Comparison of ENCODE assay signal across 19 mouse cellular contexts in the genomic region with DNA sequence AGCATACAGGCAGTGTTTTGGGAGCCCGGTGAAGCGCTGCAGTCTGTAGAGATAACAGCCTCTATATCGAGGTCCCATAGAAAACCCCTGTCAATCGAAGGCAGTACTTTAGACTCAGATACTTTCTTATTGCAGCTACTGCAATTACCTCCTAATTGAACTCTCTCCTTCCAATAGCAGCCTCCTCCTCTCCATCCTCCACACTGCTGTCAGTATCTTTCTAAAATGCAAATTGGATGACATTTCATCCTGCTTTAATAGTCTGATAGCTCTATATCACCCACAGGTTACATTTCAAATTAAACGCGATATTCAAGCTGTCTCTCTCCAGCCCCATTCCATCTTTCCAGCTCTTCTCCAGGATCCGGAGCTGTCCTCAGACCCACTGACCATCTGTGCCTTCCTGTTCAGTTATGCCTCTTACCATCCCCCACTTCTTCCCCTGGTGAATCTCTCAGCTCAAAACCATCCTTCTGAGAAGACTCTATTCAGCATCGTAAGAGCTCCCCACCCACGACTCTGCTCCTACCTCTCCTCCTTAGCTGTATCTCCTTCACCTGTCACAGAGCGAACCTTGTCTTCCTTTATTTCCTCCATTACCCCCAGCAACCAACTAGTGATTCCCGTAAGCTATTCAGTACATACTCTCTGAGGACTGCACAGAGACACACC.
DNase-seq lines count a peak whose midpoint lies in the region; ATAC-seq and TF ChIP-seq lines count a peak whose summit lies in the region.
"Had no signal": no experiment of that assay in that cellular context is flagged by ENCODE, and none has a peak within 500 bp of the region (broad histone marks: within the 10 kb centered on the region; RNA-seq: fewer than 3 reads in every experiment).

No protein-coding gene starts in this region.

- whole genome bisulfite sequencing in hindbrain, embryonic 11.5 days = 84% methylated on average over 11 of the region's 11 CpGs
- 86% methylated on average over 11 of the region's 11 CpGs for WGBS in hindbrain, embryonic 10.5 days
- WGBS in kidney, adult 2 months = 69% methylated on average over 11 of the region's 11 CpGs

- peak; percentile 24 for DNase-seq in cerebellum, adult 11-12 months
- no peak for DNase-seq in cerebellum, adult 11 months
- no peak for DNase-seq in hindbrain, embryonic 11.5 days (ENCODE audit: low spot score)
- no peak for DNase-seq in hindbrain, embryonic 10.5 days (ENCODE audit: low spot score)
- peak; percentile 81 for DNase-seq in brain, adult 2 months (ENCODE audit: low read depth, low spot score)
- DNase-seq in cerebellum, postnatal 10 days = peak; percentile 50 to 65
- DNase-seq in kidney, postnatal 4 days = no peak
- no peak for DNase-seq in kidney, adult 2 months
- DNase-seq: adrenal gland, postnatal 10 days; heart, adult 2 months; kidney, adult 18-20 months; kidney, postnatal 10 days; right cerebral cortex, adult 18-20 months had no signal

- TF ChIP-seq CTCF in kidney, adult 2 months (conservative IDR thresholded peaks at IDR 0.05; ENCODE audit: insufficient read depth, insufficient read length, low read depth, low read length) = no peak

- H3K4me1 ChIP-seq in hindbrain, embryonic 11.5 days (replicated peaks; ENCODE audit: control insufficient read depth, insufficient read depth, low read length) = no peaks in the 10 kb centered on the region
- H3K4me1 ChIP-seq in hindbrain, embryonic 10.5 days (replicated peaks) = 0 out of 2 replicates have a peak, but pooled peaks cover 5% of the 10 kb centered on the region
- no peaks in the 10 kb centered on the region for H3K4me1 ChIP-seq in kidney, adult 2 months (ENCODE audit: control insufficient read depth, insufficient read depth, low read length)
- H3K4me1 ChIP-seq: limb, embryonic 15.5 days; liver, embryonic 15.5 days; midbrain, embryonic 12.5 days had no signal

- no peak overlapping the region for H3K4me2 ChIP-seq in hindbrain, embryonic 11.5 days (replicated peaks; ENCODE audit: low read depth, low read length)
- H3K4me2 ChIP-seq: limb, embryonic 15.5 days; liver, embryonic 15.5 days; midbrain, embryonic 12.5 days had no signal

- H3K9me3 ChIP-seq in hindbrain, embryonic 11.5 days (ENCODE audit: control insufficient read depth, low read length) = no peaks in the 10 kb centered on the region
- peaks cover 21% of the 10 kb centered on the region for H3K9me3 ChIP-seq in hindbrain, embryonic 10.5 days
- H3K9me3 ChIP-seq: limb, embryonic 15.5 days; liver, embryonic 15.5 days had no signal

- peak; percentile 30; the same call in 1 of the 2 replicates for ATAC-seq in hindbrain, embryonic 11.5 days (ENCODE audit: low FRiP score)
- ATAC-seq: CD4-positive, CD25-positive, alpha-beta regulatory T cell, adult 4 months; Patski had no signal

- TF ChIP-seq POLR2A in kidney, adult 2 months (IDR thresholded peaks at IDR 0.05; ENCODE audit: low read depth, low read length) = no peak

- H3K36me3 ChIP-seq in hindbrain, embryonic 11.5 days (ENCODE audit: control insufficient read depth, insufficient read depth, low read length) = no peaks in the 10 kb centered on the region
- H3K36me3 ChIP-seq in hindbrain, embryonic 10.5 days = no peaks in the 10 kb centered on the region
- H3K36me3 ChIP-seq in kidney, adult 2 months (ENCODE audit: control insufficient read depth, insufficient read depth, low read length) = no peaks in the 10 kb centered on the region
- H3K36me3 ChIP-seq: limb, embryonic 15.5 days; liver, embryonic 15.5 days; midbrain, embryonic 12.5 days had no signal

- no peak overlapping the region for H3K27ac ChIP-seq in hindbrain, embryonic 11.5 days (ENCODE audit: low read depth, low read length)
- H3K27ac ChIP-seq in hindbrain, embryonic 10.5 days = no peak overlapping the region
- no peak overlapping the region for H3K27ac ChIP-seq in kidney, adult 2 months (ENCODE audit: insufficient read depth, low read depth, low read length)
- H3K27ac ChIP-seq: heart, adult 2 months; limb, embryonic 15.5 days; liver, embryonic 15.5 days; midbrain, embryonic 12.5 days had no signal

- no peak overlapping the region for H3K4me3 ChIP-seq in hindbrain, embryonic 11.5 days (ENCODE audit: low read depth, low read length)
- H3K4me3 ChIP-seq in hindbrain, embryonic 10.5 days = no peak overlapping the region
- H3K4me3 ChIP-seq in kidney, adult 2 months (ENCODE audit: insufficient read depth, low read depth, low read length) = no peak overlapping the region
- H3K4me3 ChIP-seq: heart, adult 2 months; limb, embryonic 15.5 days; liver, embryonic 15.5 days; midbrain, embryonic 12.5 days; myocyte had no signal

- H3K27me3 ChIP-seq in hindbrain, embryonic 11.5 days (ENCODE audit: control insufficient read depth, insufficient read depth, low read length) = no peaks in the 10 kb centered on the region
- H3K27me3 ChIP-seq in hindbrain, embryonic 10.5 days (ENCODE audit: insufficient read depth, poor library complexity, severe bottlenecking) = no peaks in the 10 kb centered on the region
- no peaks in the 10 kb centered on the region for H3K27me3 ChIP-seq in kidney, adult 2 months (replicated peaks; ENCODE audit: control insufficient read depth, insufficient read depth, low read length)
- H3K27me3 ChIP-seq: limb, embryonic 15.5 days; liver, embryonic 15.5 days; midbrain, embryonic 12.5 days had no signal

- H3K9ac ChIP-seq in hindbrain, embryonic 11.5 days (ENCODE audit: low read depth, low read length) = no peak overlapping the region
- H3K9ac ChIP-seq: limb, embryonic 15.5 days; liver, embryonic 15.5 days; midbrain, embryonic 12.5 days had no signal

Comparison
In these comparisons a context has a peak if more than half of its experiments do, and no peak if none do; other contexts are left out.
1. DNase-seq: peak in cerebellum, adult 11-12 months (single experiment), brain, adult 2 months (single experiment) and cerebellum, postnatal 10 days (2 of 2); none in cerebellum, adult 11 months (single experiment), hindbrain, embryonic 11.5 days (single experiment), hindbrain, embryonic 10.5 days (single experiment), kidney, postnatal 4 days (0 of 2) and kidney, adult 2 months (single experiment).